Mouse (Mus musculus): ENCODE results near the gene Zdhhc21.

GRCm38 (mm10) chr4:82890585-82890984, 30.8 kb upstream of the Zdhhc21 start:
- TF ChIP-seq TAL1 (IDR thresholded peaks at IDR 0.05; ENCODE audit: low read length), result no peak
- TF ChIP-seq GATA1 (IDR thresholded peaks at IDR 0.05; ENCODE audit: low read length), result no peak
